Mouse (Mus musculus): Measurements from ENCODE around the gene Scn2b. TPM values are rescaled to one million over a fixed set of nuclear protein-coding genes. Genes with fewer than 3 reads are reported as not detected.
A peak's percentile ranks its signal among the peaks of the same experiment; 100 is the strongest.

Gene Scn2b
- polyA plus RNA-seq, 1 experiment from 2014 or later, result 4.1 TPM

DNA sequence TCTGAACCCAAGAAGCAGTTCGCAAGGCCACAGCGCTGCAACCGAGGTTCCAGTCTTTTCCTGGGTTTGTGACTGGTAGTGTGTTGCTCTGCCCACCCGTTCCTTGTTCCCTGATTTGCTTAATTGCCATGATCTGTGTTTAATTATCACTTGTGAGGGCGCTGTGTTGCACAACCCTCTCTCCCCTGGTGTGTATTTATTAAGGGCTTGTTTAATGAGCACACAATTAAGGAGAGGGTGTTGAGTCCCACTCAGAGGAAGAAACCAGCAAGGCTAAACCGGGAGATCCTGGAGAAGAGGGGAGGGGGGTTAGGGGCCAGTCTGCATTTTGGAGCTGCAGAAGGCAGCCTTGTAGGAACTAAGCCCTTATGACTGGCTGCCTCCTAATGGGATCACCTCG is 23.4 kb downstream of the Scn2b start:
- no peaks in the 10 kb centered on the region for H3K36me3 ChIP-seq
- WGBS, result 50% methylated on average over 7 of the region's 7 CpGs
- H3K27me3 ChIP-seq, result peaks cover 95% of the 10 kb centered on the region
- H3K4me1 ChIP-seq, result peaks cover 21% of the 10 kb centered on the region
- no peak overlapping the region for H3K4me3 ChIP-seq (replicated peaks)
- no peak overlapping the region for H3K4me2 ChIP-seq (replicated peaks)
- H3K9ac ChIP-seq, result no peak overlapping the region
- no peak for ATAC-seq (ENCODE audit: insufficient number of reproducible peaks, low FRiP score, low TSS enrichment, low read depth)
- no peaks in the 10 kb centered on the region for H3K9me3 ChIP-seq (replicated peaks)
- no peak overlapping the region for H3K27ac ChIP-seq (replicated peaks)

DNA sequence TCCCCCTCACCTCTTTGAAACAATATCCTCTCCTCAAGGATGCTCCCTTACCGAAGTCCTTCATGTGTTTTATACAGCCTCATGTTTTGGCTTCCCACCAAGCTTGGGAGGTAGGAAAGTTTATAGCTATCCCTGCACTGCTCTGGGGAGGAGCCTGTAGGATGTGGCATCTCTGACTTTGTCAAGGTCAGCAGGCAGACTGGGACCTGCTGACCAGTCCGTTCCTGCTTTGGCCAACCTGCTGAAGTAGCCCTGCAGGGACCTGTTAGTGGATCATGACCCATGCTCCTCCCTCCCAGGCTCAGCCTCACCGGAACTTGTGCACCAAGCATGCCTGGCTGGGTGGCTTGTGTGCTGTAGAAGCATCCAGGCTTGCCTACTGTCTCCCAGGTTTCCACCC is 25.1 kb downstream of the Scn2b start:
- ATAC-seq (ENCODE audit: insufficient number of reproducible peaks, low FRiP score, low TSS enrichment, low read depth), result no peak
- Histone ChIP-seq H3K27ac (replicated peaks) (no peak overlapping the region), H3K36me3 (no peaks in the 10 kb centered on the region), H3K9me3 (replicated peaks) (no peaks in the 10 kb centered on the region), H3K9ac (no peak overlapping the region), H3K27me3 (peaks cover 93% of the 10 kb centered on the region), H3K4me2 (replicated peaks) (no peak overlapping the region), H3K4me3 (replicated peaks) (no peak overlapping the region), H3K4me1 (peaks cover 23% of the 10 kb centered on the region)
- 40% methylated on average over 3 of the region's 3 CpGs for WGBS

DNA sequence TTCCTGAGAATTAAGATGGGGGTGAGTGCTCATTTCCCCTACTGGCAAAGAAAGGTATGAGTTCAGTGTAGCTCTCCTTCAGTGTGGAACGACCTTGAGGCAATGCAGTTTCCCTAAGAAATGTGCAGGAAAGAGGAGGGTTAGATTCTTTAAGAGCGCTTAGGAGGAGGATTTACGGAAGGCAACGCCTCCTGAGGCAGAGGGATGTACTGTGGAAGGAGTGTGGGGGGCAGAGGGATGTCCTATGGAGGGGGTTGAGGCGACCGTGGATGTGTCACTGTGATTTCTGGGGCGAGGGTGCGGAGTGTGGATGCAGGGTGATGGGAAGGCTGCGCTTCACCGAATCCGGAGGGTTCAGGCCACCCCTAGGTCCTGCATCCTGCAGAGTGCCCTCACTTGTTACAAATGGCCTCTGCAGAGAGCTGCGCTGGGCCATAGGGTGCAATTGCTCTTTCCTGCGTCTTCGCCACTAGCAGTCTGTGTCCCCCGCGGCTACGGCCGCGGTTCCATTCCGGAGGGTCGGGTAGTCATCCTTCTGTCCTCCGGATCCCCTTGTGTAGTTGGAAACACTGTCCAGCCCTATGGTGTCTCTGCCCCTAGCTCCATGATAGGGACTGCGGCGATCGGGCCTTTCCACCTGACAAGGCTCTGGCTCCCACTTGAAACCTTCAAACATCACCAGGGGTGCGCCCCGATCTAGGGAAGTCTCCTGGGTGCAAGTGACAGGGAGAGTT is 28.1 kb downstream of the Scn2b start:
- Histone ChIP-seq H3K36me3 (no peaks in the 10 kb centered on the region), H3K27ac (replicated peaks) (no peak overlapping the region), H3K9ac (no peak overlapping the region; the same call in 1 of the 2 replicates), H3K9me3 (replicated peaks) (no peaks in the 10 kb centered on the region), H3K27me3 (peaks cover 66% of the 10 kb centered on the region), H3K4me1 (peaks cover 8% of the 10 kb centered on the region), H3K4me2 (replicated peaks) (peak overlapping the region; percentile 69), H3K4me3 (replicated peaks) (peak overlapping the region; percentile 33)
- WGBS, result 2% methylated on average over 27 of the region's 27 CpGs
- ATAC-seq (ENCODE audit: insufficient number of reproducible peaks, low FRiP score, low TSS enrichment, low read depth), result peak; percentile 45; the same call in 1 of the 2 replicates

DNA sequence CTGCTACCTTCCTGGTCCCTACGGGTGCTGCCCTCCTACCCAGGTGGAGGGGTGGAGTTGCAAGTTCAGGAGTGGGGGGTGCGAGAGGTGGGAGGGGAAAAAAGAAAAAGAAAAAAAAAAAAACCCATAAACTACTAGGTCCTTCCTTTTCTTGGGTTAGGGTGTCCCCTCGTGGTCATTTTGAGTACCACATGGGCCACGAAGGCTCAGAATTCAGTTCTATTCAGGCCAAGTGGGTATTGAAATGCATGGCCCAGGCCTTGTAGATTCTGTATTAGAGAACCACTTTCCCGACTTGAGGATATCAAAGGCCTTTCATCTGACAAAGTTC is 28.6 kb downstream of the Scn2b start:
- WGBS, result 0% methylated on average over 5 of the region's 5 CpGs
- Histone ChIP-seq H3K9ac (no peak overlapping the region), H3K9me3 (replicated peaks) (no peaks in the 10 kb centered on the region), H3K4me1 (peaks cover 8% of the 10 kb centered on the region), H3K4me2 (replicated peaks) (peak overlapping the region; percentile 69), H3K4me3 (replicated peaks) (peak overlapping the region; percentile 33), H3K27ac (replicated peaks) (no peak overlapping the region), H3K27me3 (peaks cover 60% of the 10 kb centered on the region), H3K36me3 (no peaks in the 10 kb centered on the region)
- no peak for ATAC-seq (ENCODE audit: insufficient number of reproducible peaks, low FRiP score, low TSS enrichment, low read depth)

DNA sequence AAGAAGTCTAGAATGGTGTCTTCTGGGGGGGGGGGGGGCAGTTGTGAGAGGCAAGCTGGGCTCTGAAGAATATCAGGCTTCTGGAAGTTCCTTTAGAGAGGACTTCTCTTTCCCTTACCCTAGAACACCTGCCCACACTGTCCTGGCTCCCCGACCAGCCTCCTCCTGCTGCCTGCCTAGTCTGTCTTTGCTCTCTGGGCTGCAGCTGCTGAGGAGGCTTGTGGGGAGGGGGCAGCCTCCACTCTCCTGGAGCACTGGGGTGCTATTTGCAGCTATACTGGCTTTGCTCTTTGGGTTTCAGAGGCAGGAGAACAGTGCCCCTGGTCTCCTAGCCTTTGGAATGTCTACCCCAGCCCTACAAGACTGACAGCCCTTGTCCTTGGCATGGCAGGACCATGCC is 33.4 kb downstream of the Scn2b start:
- no peak overlapping the region for H3K4me3 ChIP-seq (replicated peaks)
- H3K9ac ChIP-seq, result no peak overlapping the region
- no peak overlapping the region for H3K27ac ChIP-seq (replicated peaks)
- H3K4me2 ChIP-seq (replicated peaks), result no peak overlapping the region
- H3K9me3 ChIP-seq (replicated peaks), result no peaks in the 10 kb centered on the region
- H3K27me3 ChIP-seq, result peaks cover 19% of the 10 kb centered on the region
- 88% methylated on average over 1 of the region's 1 CpGs for WGBS
- H3K4me1 ChIP-seq, result peaks cover 2% of the 10 kb centered on the region
- ATAC-seq (ENCODE audit: insufficient number of reproducible peaks, low FRiP score, low TSS enrichment, low read depth), result no peak
- H3K36me3 ChIP-seq, result no peaks in the 10 kb centered on the region

DNA sequence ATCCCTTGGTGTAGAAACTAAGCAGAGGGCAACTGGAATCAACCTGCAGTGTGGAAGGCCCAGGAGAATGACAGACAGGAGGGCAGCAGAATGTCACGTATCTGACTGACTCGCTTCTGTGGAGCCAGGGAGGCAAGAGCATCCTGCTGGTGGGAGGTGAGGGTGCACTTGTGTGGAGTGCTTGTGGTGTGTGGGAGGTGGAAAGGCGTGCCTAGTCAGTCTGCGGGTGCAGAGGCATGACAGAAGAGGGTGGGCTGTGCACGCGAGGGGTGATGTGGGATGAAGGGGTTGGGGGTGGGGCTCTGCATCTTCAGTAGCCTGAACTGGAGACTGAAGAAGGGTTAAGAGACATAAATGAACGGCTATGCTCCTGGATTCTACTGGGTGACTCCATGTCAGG is 35.8 kb downstream of the Scn2b start:
- Histone ChIP-seq H3K27me3 (no peaks in the 10 kb centered on the region; the same call in 1 of the 2 replicates), H3K4me1 (no peaks in the 10 kb centered on the region), H3K4me3 (replicated peaks) (no peak overlapping the region), H3K4me2 (replicated peaks) (no peak overlapping the region), H3K27ac (replicated peaks) (no peak overlapping the region), H3K9me3 (replicated peaks) (no peaks in the 10 kb centered on the region), H3K36me3 (no peaks in the 10 kb centered on the region), H3K9ac (no peak overlapping the region)
- WGBS, result 67% methylated on average over 7 of the region's 7 CpGs
- ATAC-seq (ENCODE audit: insufficient number of reproducible peaks, low FRiP score, low TSS enrichment, low read depth), result no peak

DNA sequence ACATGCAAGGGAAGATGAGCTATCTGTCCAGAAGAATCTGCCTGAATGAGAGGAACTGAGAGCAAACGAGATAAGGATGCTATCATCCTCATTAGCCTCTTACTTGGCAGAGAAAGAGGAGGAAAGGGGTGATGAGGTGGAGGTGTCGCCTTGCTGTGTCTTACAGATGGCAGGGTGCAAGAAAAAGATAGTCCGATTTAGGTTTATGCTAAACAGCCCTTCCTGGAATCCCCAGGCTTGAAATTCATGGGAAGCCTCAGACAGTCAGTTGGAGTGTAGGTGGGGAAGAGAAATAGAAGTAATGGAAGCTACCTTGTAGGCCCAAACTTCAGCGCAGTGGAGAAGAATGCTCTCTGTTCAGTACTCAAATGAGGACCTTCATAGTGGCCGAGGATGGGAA is 50.3 kb downstream of the Scn2b start:
- H3K27ac ChIP-seq (replicated peaks), result no peak overlapping the region
- H3K4me1 ChIP-seq, result no peaks in the 10 kb centered on the region
- no peak overlapping the region for H3K9ac ChIP-seq
- 71% methylated on average over 5 of the region's 5 CpGs for WGBS
- no peak overlapping the region for H3K4me2 ChIP-seq (replicated peaks)
- no peak for ATAC-seq (ENCODE audit: insufficient number of reproducible peaks, low FRiP score, low TSS enrichment, low read depth)
- no peaks in the 10 kb centered on the region for H3K27me3 ChIP-seq
- no peaks in the 10 kb centered on the region for H3K36me3 ChIP-seq
- no peaks in the 10 kb centered on the region for H3K9me3 ChIP-seq (replicated peaks)
- H3K4me3 ChIP-seq (replicated peaks), result no peak overlapping the region

DNA sequence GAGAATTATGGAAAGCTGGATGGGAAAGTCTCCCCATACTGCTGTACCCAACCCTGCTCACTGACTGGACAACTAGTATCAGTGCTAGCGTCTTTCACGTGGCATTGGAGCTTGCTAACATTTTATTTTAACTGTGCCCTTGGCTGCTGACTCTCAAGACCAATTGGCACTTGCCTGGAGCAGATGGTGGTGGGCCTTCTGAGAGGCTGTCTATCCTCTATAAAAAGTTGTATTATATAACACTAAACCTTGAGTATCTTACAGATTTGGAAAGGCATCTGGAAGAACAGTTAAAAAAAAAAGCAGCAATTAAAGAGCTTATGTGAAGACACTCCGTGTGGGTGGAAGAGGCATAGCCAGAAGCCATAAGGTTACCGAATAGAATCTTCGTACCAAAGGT is 52.6 kb downstream of the Scn2b start:
- H3K27ac ChIP-seq (replicated peaks), result no peak overlapping the region
- no peak for ATAC-seq (ENCODE audit: insufficient number of reproducible peaks, low FRiP score, low TSS enrichment, low read depth)
- H3K4me3 ChIP-seq (replicated peaks), result no peak overlapping the region
- 81% methylated on average over 5 of the region's 5 CpGs for WGBS
- H3K4me2 ChIP-seq (replicated peaks), result no peak overlapping the region
- H3K27me3 ChIP-seq, result no peaks in the 10 kb centered on the region
- no peaks in the 10 kb centered on the region for H3K36me3 ChIP-seq
- no peaks in the 10 kb centered on the region for H3K9me3 ChIP-seq (replicated peaks)
- H3K4me1 ChIP-seq, result no peaks in the 10 kb centered on the region
- no peak overlapping the region for H3K9ac ChIP-seq

DNA sequence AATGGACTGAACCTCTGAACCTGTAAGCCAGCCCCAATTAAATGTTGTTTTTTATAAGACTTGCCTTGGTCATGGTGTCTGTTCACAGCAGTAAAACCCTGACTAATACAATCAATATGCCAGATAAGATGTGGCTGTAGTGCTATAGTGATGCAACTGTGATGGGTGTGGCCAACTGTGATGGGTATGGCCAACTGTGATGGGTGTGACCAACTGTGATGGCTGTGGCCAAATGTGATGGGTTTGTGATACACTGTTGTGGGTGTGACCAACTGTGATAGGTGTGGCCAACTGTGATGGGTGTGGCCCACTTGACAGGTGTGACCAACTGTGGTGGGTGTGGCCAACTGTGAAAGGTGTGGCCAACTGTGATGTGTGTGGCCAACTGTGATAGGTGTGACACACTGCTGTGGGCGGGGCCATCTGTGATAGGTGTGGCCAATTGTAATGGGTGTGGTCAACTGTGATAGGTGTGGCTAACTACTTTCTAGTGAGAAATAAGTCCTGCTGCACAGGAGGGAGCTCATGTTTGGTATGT is 53.6 kb downstream of the Scn2b start:
- 0 out of 2 replicates have a peak, but pooled peaks have one; percentile 43 for ATAC-seq (ENCODE audit: insufficient number of reproducible peaks, low FRiP score, low TSS enrichment, low read depth)
- no peaks in the 10 kb centered on the region for H3K27me3 ChIP-seq
- no peaks in the 10 kb centered on the region for H3K36me3 ChIP-seq
- no peaks in the 10 kb centered on the region for H3K9me3 ChIP-seq (replicated peaks)
- no peaks in the 10 kb centered on the region for H3K4me1 ChIP-seq
- no peak overlapping the region for H3K9ac ChIP-seq
- WGBS, result 77% methylated on average over 1 of the region's 1 CpGs
- no peak overlapping the region for H3K4me2 ChIP-seq (replicated peaks)
- H3K4me3 ChIP-seq (replicated peaks), result no peak overlapping the region
- H3K27ac ChIP-seq (replicated peaks), result no peak overlapping the region

DNA sequence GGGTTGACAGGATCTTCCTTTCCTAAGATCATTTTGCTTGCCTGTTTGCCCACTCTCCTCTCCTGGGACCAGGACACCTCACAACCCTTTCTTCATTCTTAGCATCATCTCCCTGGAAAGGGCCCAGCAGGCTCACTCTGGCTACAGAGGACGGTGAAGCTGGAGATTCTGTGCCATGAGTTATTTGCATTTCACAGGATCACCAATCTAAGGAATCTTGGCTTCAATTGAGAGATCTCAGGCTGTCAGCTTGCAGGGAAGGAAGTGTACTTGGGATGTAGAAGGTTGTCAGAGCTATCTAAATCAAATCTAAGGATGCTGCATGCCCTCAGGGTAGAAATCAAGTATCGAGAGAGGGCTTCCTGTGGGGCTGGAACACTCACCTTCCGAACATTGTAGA is 55.9 kb downstream of the Scn2b start:
- Histone ChIP-seq H3K27me3 (no peaks in the 10 kb centered on the region), H3K9me3 (replicated peaks) (no peaks in the 10 kb centered on the region), H3K4me2 (replicated peaks) (no peak overlapping the region), H3K4me3 (replicated peaks) (no peak overlapping the region), H3K27ac (replicated peaks) (no peak overlapping the region), H3K9ac (no peak overlapping the region), H3K36me3 (no peaks in the 10 kb centered on the region), H3K4me1 (no peaks in the 10 kb centered on the region)
- ATAC-seq (ENCODE audit: insufficient number of reproducible peaks, low FRiP score, low TSS enrichment, low read depth), result no peak
- 58% methylated on average over 3 of the region's 3 CpGs for WGBS

DNA sequence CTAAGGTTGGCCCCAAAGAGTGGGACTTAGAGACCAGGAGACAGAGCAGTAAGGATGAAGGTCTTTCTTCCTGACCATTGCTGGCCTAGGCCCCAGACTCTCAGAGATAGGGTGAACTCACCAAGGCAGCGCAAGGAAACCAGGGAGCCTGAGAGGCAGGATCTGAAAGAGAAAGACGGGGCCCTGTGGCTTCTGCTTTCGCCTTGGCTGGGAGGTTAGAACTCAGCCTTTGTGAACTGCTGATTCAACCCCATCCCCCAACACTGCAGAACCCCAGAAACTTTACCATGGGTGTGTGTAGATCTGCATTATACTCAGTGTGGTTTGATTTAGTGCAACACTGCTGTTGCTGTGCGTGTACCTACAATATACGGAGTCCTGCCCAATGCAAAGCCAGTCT is 61.7 kb downstream of the Scn2b start:
- no peak overlapping the region for H3K27ac ChIP-seq (replicated peaks)
- no peak for ATAC-seq (ENCODE audit: insufficient number of reproducible peaks, low FRiP score, low TSS enrichment, low read depth)
- no peak overlapping the region for H3K4me3 ChIP-seq (replicated peaks)
- H3K4me2 ChIP-seq (replicated peaks), result no peak overlapping the region
- H3K9ac ChIP-seq, result no peak overlapping the region
- H3K27me3 ChIP-seq, result no peaks in the 10 kb centered on the region
- H3K4me1 ChIP-seq, result no peaks in the 10 kb centered on the region
- WGBS, result 87% methylated on average over 5 of the region's 5 CpGs
- no peaks in the 10 kb centered on the region for H3K9me3 ChIP-seq (replicated peaks)
- H3K36me3 ChIP-seq, result no peaks in the 10 kb centered on the region
